Mouse (Mus musculus): ENCODE results near the gene Slc25a39. TPM values are rescaled to one million over a fixed set of nuclear protein-coding genes. Genes with fewer than 3 reads are reported as not detected.
"Not testable (repeated sequence)": the region's sequence is repeated elsewhere in the genome, so short reads cannot be mapped to it uniquely, and the experiment has no call there.

Slc25a39 gene
- polyA plus RNA-seq, 1 experiment = 1,128 TPM

- H3K36me3 ChIP-seq (ENCODE audit: control insufficient read depth, insufficient read depth, low read length) = no peaks in the 10 kb centered on the region
- DNase-seq = no peak
- no peaks in the 10 kb centered on the region; the same call in none of the 2 replicates for H3K4me1 ChIP-seq (ENCODE audit: control insufficient read depth, insufficient read depth, low read length)
- no peak overlapping the region for H3K4me3 ChIP-seq (ENCODE audit: insufficient read depth, low read depth, low read length)
- TF ChIP-seq POLR2A (IDR thresholded peaks at IDR 0.05; ENCODE audit: low read depth, low read length) = no peak
- 72% methylated on average over 3 of the region's 3 CpGs for whole genome bisulfite sequencing
- H3K27ac ChIP-seq (ENCODE audit: insufficient read depth, low read depth, low read length) = no peak overlapping the region
- H3K27me3 ChIP-seq (replicated peaks; ENCODE audit: control insufficient read depth, insufficient read depth, low read length) = no peaks in the 10 kb centered on the region
Measured at GRCm38 (mm10) chr11:102411061-102411460, 3.3 kb upstream of the Slc25a39 start.

DNA sequence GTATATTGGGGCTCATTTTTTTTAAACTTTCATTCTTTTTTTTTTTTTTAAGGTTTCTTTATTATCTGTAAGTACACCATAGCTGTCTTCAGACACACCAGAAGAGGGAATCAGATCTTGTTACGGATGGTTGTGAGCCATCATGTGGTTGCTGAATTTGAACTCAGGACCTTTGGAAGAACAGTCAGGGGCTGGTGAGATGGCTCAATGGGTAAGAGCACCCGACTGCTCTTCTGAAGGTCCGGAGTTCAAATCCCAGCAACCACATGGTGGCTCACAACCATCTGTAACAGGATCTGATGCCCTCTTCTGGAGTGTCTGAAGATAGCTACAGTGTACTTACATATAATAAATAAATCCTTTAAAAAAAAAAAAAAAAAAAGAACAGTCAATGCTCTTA, 2.6 kb upstream of the Slc25a39 start:
- not testable (repeated sequence) for DNase-seq; H3K4me3 ChIP-seq (ENCODE audit: insufficient read depth, low read depth, low read length); H3K36me3 ChIP-seq (ENCODE audit: control insufficient read depth, insufficient read depth, low read length); H3K27me3 ChIP-seq (replicated peaks; ENCODE audit: control insufficient read depth, insufficient read depth, low read length); H3K27ac ChIP-seq (ENCODE audit: insufficient read depth, low read depth, low read length); H3K4me1 ChIP-seq (ENCODE audit: control insufficient read depth, insufficient read depth, low read length)
- 78% methylated on average over 3 of the region's 3 CpGs for WGBS

- peaks cover 7% of the 10 kb centered on the region for H3K4me1 ChIP-seq (ENCODE audit: control insufficient read depth, insufficient read depth, low read length)
- TF ChIP-seq POLR2A (IDR thresholded peaks at IDR 0.05; ENCODE audit: low read depth, low read length) (no peak), CTCF (conservative IDR thresholded peaks at IDR 0.05; ENCODE audit: insufficient read depth, insufficient read length, low read depth, low read length) (no peak)
- no peak overlapping the region for H3K4me3 ChIP-seq (ENCODE audit: insufficient read depth, low read depth, low read length)
- WGBS = 61% methylated on average over 3 of the region's 3 CpGs
- peak; percentile 70 for DNase-seq
- no peaks in the 10 kb centered on the region for H3K36me3 ChIP-seq (ENCODE audit: control insufficient read depth, insufficient read depth, low read length)
- peak overlapping the region; percentile 80 for H3K27ac ChIP-seq (ENCODE audit: insufficient read depth, low read depth, low read length)
- no peaks in the 10 kb centered on the region for H3K27me3 ChIP-seq (replicated peaks; ENCODE audit: control insufficient read depth, insufficient read depth, low read length)
Measured at GRCm38 (mm10) chr11:102409795-102410330, 2.1 kb upstream of the Slc25a39 start.

DNA sequence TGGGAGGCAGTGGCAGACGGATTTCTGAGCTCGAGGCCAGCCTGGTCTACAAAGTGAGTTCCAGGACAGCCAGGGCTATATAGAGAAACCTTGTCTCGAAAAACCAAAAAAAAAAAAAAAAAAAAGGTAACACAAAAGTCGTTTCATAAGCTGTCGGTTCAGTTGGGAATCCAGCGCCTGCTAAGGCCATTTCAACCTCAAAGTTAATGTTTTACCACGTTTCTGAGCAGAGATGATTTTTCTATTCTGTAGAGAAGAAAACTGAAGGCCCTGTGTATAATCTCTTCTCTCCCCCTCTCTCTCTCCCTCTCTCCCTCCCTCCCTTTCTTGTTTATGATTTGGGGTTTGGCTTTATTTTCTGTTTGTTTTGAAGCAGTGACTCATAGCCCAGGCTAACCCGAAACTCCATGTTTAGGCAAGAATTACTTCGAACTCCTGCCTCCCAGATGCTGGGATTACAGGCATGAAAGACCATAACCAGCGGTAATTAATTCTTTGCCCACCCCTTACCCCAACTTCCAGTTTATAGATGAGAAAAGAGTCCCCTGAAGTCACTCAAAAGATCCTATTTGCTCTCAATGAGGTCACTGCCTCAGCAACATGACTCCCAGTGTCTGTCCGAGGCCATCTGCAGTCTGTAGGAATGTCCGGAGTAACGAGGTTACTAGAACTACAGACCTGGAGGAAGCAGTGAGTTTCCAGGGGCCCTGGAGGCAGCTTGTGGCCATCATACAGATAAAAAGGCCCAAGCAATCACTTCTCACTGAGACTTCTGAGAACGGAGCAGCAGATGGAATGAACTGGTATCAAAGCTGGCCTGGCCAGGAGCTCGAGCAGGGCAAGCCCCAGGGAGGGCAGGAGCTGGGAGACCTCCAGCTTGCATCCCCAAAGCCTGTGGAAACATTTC, 1.4 kb upstream of the Slc25a39 start:
- peak overlapping the region; percentile 80 for H3K27ac ChIP-seq (ENCODE audit: insufficient read depth, low read depth, low read length)
- 26% methylated on average over 15 of the region's 15 CpGs for WGBS
- peak; percentile 73 for DNase-seq
- no peaks in the 10 kb centered on the region for H3K36me3 ChIP-seq (ENCODE audit: control insufficient read depth, insufficient read depth, low read length)
- peaks cover 13% of the 10 kb centered on the region for H3K4me1 ChIP-seq (ENCODE audit: control insufficient read depth, insufficient read depth, low read length)
- H3K27me3 ChIP-seq (replicated peaks; ENCODE audit: control insufficient read depth, insufficient read depth, low read length) = no peaks in the 10 kb centered on the region
- peak overlapping the region; percentile 30 for H3K4me3 ChIP-seq (ENCODE audit: insufficient read depth, low read depth, low read length)
- TF ChIP-seq POLR2A (IDR thresholded peaks at IDR 0.05; ENCODE audit: low read depth, low read length) (no peak), CTCF (conservative IDR thresholded peaks at IDR 0.05; ENCODE audit: insufficient read depth, insufficient read length, low read depth, low read length) (no peak)

DNA sequence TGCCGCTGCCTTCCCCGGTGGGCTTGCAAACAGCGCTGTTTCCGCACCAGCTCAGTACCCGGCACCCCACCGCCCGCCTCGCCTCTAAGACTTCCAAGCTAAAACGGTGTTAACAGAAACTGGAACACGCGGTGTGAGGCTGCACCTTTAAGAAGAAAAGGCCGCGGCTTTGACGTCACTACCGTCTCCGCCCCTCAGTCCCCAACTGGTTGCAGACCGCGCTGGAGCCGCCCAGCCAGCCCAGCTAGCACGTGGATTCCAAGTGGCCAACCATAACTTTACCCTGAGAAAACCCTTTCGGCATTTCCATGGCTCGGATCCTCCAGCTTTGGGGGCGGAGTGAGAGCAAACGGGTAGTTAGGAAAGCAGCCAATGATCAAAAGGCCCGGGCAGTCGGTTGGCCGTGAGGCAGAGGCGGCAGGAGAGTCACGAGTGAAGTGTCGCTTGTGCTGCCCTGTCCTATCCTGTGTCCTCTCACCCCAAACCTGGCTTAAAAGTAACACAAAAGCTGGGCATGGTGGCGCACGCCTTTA, 664 bp upstream of the Slc25a39 start:
- Histone ChIP-seq H3K27ac (ENCODE audit: insufficient read depth, low read depth, low read length) (peak overlapping the region; percentile 97), H3K36me3 (ENCODE audit: control insufficient read depth, insufficient read depth, low read length) (peaks cover 3% of the 10 kb centered on the region), H3K4me3 (ENCODE audit: insufficient read depth, low read depth, low read length) (peak overlapping the region; percentile 81), H3K27me3 (replicated peaks; ENCODE audit: control insufficient read depth, insufficient read depth, low read length) (no peaks in the 10 kb centered on the region), H3K4me1 (ENCODE audit: control insufficient read depth, insufficient read depth, low read length) (peaks cover 18% of the 10 kb centered on the region)
- WGBS = under 1% methylated on average over 32 of the region's 32 CpGs
- TF ChIP-seq POLR2A (IDR thresholded peaks at IDR 0.05; ENCODE audit: low read depth, low read length) (peak; percentile 81), CTCF (conservative IDR thresholded peaks at IDR 0.05; ENCODE audit: insufficient read depth, insufficient read length, low read depth, low read length) (no peak)
- DNase-seq = peak; percentile 100

GRCm38 (mm10) chr11:102406900-102407833, 579 bp downstream of the Slc25a39 start:
- peaks cover 18% of the 10 kb centered on the region for H3K4me1 ChIP-seq (ENCODE audit: control insufficient read depth, insufficient read depth, low read length)
- H3K27ac ChIP-seq (ENCODE audit: insufficient read depth, low read depth, low read length) = peak overlapping the region; percentile 97
- peaks cover 6% of the 10 kb centered on the region for H3K36me3 ChIP-seq (ENCODE audit: control insufficient read depth, insufficient read depth, low read length)
- peak overlapping the region; percentile 81 for H3K4me3 ChIP-seq (ENCODE audit: insufficient read depth, low read depth, low read length)
- TF ChIP-seq POLR2A (IDR thresholded peaks at IDR 0.05; ENCODE audit: low read depth, low read length) (peak; percentile 24), CTCF (conservative IDR thresholded peaks at IDR 0.05; ENCODE audit: insufficient read depth, insufficient read length, low read depth, low read length) (0 out of 2 replicates have a peak, but pooled peaks have one; percentile 0)
- no peaks in the 10 kb centered on the region for H3K27me3 ChIP-seq (replicated peaks; ENCODE audit: control insufficient read depth, insufficient read depth, low read length)
- peak; percentile 95 for DNase-seq
- WGBS = under 1% methylated on average over 85 of the region's 85 CpGs

All from kidney, adult 2 months (tissue).